Mouse (Mus musculus) ES-CJ7 (cell line): Measurements from ENCODE around the gene Synj2.

Source experiments
- DNase-seq: peaks from one replicate; pipeline ENCODE4 v3.0.0; 2011; ENCODE audit warnings: low read depth, low spot score

Gene Synj2

DNA sequence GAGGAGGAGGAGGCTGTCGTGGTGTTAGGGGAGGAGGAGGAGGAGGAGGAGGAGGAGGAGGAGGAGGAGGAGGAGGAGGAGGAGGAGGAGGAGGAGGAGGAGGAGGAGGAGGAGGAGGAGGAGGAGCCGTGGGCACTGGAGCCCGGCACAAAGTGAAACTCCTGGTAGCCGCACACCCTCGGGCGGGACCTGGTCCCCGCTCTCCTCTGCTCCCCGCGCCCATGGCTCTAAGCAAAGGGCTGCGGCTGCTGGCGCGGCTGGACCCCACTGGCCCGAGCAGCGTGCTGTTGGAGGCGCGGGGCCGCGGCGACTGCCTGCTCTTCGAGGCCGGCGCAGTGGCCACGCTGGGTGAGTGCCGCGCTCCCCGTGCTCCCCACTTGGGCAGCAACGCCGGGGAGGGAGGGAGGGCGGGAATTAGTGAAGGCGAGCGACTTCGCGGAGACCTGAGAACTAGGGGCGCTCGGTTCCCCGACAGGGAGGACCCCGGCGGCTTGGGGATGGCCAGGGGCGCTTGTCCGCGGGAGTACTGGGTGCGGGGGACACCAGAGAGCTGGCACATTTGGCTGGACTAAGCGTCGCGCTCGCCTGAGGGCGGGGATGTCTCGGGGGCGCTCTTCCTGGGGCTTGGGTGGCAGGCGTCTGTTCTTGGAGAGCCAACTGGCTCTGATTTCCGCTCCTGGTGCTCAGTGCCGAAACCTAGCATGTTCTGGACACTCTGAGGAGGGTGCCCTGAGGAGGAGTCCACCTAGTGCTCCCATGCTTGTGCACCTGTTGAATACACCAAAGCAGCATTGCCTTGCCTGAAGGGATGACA lies at the start of gene Synj2:
Gene Synj2 (plus strand): TSS at position 51 of the 814 bp plus-strand sequence.
- DNase-seq, result no peak

DNA sequence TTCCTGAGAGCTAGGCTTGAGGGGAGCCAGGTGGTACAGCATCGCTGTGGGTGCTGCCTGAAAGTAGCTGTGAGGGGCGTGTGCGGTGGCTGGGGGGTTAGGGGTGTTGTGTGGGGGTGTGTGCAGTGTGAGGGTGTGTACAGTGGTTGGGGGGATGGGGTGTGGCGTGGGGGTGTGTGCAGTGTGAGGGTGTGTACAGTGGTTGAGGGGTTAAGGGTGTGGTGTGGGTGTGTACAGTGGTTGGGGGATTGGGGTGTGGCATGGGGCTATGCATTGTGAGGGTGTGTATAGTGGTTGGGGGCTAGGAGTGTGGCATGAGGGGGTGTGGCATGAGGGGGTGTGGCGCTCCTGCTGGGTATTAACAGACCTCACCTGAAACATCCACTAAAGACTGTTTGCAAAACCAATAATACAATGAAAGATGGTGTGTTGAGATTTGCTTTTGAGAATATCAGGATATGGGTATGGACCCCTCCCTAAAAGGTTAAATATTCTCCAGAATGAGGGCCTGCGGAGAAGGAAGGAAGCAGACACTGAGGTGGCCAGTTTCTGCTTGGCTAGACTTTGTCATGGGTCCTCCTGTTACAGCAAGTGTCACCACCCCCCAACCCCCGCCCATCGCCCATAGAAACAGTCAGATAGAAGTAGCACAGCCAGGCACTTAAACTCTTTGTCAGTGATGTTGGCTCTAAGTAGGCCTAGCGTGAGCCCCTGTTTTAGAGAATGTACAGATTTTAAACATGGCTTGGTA lies 49.0 kb upstream of the Synj2 start:
- DNase-seq, result no peak

GRCm38 (mm10) chr17:5893092-5893491 lies 48.0 kb upstream of the Synj2 start:
- DNase-seq, result no peak

DNA sequence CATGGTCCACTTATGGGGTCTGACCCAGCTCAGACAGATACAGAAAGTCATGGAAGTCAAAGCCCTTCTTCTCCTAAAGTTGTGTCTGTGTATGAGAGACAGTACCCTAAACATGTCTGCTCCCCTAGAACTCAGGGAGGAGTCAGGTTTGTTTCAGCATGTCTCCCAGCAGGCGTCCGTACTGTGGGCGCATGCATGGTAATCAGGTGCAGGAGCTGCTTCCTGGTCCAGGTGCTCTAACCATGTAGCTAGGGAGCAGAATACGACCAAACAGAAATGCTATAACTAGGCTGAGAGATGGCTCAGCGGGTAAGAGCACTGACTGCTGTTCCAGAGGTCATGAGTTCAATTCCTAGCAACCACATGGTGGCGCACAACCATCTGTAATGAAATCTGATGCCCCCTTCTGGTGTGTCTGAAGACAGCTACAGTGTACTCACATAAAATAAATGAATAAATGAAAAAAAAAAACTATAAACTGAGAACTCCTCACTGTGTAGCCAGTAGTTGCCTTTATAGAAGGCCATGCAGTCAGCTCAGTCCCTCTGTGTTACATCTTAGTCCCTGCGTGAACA lies 47.4 kb upstream of the Synj2 start:
- peak; percentile 19 for DNase-seq

- no peak for DNase-seq
Observed at GRCm38 (mm10) chr17:5896066-5896465, 45.0 kb upstream of the Synj2 start.

DNA sequence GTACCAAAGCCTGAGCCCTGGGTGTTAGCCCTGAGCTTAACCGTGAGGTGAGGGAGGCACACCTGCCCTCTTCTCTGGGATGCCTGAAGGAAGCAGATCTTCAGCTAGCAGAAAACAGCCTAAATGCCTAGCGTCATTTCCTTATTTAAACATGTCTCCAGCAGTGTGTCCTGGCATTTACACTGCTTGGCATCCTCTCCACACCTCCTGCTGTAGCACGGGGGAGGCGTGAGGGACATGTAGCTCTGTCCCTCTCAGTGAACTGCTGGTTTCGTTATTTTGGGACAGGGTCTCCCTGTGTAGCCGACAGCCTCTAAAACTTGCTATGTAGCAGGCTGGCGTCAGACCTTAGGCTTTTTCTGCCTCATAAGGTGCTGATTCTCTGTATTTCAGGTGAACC lies 44.5 kb upstream of the Synj2 start:
- no peak for DNase-seq

DNA sequence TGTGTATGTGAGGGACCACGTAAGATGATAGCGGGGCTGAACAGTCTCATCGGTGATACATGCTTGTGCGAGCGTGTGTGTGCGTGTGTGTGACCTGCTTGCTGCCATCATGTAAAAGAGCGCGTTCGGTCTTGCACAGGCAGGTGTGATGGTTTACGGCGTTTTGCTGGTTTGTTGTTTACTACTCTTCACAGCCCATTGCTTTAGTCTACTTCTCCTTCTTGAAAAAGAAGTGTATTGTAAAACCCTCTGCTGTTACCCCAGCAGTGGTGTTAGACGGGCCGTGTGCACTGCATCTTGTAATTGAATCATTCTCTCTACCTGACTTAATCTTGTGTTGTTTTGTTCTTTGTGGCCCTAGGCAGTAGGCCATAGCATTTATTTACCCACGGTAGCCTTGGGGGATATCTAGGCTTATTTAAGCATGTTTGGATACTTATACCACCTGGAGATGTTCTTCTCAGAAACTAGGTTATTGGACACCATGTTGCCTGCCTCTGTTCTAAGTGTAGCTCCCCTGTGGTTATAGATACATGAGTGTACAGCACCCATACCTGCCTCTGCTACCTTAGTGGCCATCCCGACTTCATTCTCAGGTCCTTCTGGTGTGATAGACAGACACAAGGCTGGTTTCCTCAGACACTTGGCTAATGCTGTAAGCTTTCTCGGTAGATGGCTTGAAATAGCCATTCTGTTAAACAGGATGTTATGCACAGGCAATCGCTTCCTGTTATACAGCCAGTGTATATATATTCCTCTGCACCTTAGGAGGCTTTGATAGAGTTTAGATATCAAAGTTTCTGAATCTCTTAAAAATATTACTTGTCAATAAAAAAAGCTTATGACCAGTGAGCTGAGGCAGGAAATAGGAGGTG lies 43.5 kb upstream of the Synj2 start:
- DNase-seq, result no peak

GRCm38 (mm10) chr17:5899251-5899650 lies 41.8 kb upstream of the Synj2 start:
- DNase-seq, result no peak

GRCm38 (mm10) chr17:5901381-5901780 lies 39.7 kb upstream of the Synj2 start:
- DNase-seq, result no peak

DNA sequence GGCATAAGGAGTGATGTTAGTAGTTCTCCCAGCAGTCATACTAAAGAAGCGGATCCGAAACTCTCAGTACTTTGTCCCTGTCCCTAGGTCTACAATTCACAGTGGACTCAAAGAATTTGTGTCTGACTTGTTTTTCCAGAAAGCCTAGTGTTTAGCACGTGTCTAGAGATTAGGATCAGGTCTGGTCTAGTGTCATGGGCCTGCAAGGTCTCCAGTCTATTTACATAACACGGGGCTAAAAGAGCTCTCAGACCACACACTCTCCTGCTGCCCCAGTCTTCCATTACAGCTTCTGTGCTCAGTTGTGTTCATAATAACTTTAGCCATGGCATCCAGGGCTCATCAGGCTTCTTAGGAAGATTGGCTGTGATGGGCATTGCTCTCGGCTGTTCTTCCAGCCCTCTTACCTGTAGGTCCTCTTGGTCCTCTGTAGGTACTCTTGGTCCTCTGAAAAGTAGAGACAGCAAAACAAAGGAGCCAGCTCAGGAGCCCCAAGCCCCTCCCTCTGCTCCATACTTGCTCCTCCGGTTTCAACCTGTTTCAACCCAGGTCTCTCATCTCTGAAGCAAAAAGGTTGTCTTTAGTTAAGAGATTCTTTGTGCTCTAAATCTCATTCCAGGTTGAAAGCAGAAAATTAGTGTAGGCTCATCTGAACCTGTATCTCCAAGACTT lies 37.3 kb upstream of the Synj2 start:
- no peak for DNase-seq

- no peak for DNase-seq
Observed at GRCm38 (mm10) chr17:5909681-5910080, 31.4 kb upstream of the Synj2 start.

DNA sequence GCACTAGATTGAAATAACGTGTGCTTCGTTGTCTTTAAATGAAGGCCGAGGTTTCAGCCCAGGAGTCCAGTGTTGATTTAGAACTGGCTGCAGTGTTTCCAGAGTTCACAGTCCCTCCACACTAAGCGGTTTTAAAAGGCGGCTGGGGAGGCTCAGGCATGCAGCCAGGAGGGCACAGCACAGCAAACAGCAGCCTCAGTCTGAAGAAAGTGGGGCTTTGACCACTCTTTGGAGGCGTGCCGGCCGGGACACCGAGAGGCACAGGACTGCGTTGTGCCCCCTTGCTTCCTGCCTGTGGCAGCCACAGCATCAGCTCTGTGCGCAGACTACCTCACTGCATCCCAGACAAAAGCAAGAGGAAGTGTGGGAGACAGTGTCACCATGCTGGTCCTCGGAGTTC lies 29.5 kb upstream of the Synj2 start:
- no peak for DNase-seq

GRCm38 (mm10) chr17:5912797-5913196 lies 28.3 kb upstream of the Synj2 start:
- no peak for DNase-seq

GRCm38 (mm10) chr17:5914217-5914616 lies 26.9 kb upstream of the Synj2 start:
- no peak for DNase-seq

DNA sequence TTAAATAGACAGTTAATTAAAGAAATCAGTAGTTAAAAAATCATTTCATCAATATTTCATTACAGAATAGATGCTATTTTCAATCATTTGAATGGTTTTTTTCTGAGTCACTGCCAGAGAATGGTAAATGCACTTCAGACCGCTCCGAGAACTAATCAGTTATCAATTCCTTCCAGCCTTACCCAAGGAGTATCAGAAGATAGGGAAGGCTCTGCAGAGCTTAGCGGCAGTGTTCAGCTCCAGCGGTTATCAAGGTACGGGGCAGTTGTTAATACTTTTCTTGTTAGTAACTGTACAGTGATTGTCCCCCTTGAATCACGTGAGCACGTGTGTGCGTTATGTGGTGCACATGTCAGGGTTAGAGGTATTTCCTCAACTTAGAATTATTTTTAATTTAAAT lies 19.1 kb upstream of the Synj2 start:
- no peak for DNase-seq

GRCm38 (mm10) chr17:5923281-5923680 lies 17.8 kb upstream of the Synj2 start:
- DNase-seq, result peak; percentile 34

DNA sequence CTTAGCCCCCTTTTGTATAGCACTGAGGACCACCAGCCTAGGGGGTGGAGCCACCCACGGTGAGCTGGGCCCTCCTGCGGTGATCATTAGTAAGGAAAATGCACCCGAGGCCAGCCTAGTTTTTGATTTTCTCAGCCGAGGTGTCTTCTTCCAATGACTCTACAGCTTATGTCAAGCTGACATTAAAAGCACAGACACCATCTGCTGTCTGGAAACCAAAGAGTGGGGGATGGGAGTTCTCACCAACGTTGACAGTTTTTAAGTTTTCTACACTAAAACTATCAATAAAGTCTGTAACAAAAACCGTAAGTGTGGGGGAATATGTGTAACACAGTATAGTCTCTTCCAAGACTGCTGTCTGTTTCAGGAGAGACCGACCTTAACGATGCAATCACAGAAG lies 16.8 kb upstream of the Synj2 start:
- DNase-seq, result no peak

DNA sequence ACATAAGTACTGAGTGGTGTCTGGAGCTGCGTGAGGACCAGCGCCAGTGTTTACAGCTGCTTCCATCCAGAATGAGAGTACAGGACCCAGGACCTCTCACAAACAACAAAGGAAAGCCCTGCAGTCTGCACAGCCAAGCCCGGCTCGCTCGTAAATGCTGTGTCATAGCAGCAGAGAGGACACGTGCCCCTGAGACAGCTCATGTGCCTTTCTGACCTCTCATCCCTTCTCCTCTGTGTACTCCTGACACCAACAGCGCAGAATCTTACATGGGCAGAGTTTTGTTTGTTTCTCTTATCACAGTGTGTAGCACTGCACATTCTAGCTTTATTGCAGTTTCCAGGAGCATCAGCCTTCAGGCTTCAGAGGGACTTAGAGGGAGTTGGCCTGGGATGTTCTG lies 14.4 kb upstream of the Synj2 start:
- DNase-seq, result no peak

DNA sequence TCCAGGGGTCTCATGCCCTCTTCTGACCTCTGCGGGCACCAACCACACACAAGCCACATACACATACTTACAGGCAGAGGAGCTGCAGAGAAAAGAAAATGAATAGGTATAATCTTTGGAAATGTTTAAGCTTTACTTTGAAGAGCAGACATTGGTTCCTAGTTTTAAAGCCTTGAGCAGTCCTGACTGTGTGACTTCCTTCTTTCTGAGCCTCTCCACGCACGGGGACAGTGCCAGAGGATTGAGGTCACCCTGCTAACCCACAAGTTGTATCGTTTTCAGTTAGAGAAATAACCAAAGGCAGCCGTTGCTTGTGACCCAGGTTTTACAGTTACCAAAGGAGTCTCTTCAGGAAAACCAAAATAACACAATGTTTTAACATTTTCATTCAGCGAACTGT lies 12.0 kb upstream of the Synj2 start:
- DNase-seq, result no peak

DNA sequence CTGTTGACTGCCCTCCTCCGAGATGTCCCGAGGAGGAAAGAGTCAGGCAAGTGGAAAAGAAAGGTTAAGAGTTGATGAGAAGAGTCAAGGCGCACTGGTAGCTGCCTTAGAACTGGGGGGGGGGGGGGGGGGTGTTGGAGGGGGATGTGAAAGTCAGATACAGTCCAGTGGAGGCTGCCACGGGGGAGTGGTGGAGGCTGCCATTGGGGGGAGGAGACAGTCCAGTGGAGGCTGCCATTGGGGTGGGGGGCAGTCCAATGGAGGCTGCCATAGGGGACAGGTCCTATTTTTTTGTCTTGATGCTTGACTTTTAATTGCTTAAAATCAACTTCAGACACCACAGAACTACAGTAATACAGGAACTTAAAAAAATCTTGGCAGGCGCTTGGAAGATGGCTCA lies 8.9 kb upstream of the Synj2 start:
- no peak for DNase-seq
